Mouse (Mus musculus) lung, adult 18-20 months (tissue): ENCODE measurements around the gene Golgb1.
A peak's percentile ranks its signal among the peaks of the same experiment; 100 is the strongest.

Experiments
- DNase-seq, 2 experiments: peaks; one replicate each; pipeline ENCODE4 v3.0.0; 2022; ENCODE audit warnings: mixed read lengths in 2 of 2

The Golgb1 gene

DNA sequence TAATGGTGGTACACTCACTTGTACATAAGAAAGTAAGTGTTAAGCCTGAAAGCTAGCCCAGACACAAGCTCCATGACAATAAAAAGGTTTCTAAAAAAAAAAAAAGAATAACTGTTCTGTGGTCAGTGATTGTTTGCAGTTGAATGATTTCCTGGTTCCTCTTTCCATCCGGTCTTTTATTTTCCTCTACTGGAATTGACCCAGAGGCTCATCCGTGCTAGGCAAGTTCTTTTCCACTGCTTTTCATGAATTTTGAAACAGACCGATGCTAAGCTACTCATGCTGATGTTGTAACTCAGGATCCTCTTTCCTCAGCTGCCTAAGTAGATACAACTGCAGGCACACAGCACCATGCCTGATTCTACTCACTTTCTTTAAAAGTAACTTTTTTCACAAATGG, 45.5 kb downstream of the Golgb1 start:
- DNase-seq, result no peak

DNA sequence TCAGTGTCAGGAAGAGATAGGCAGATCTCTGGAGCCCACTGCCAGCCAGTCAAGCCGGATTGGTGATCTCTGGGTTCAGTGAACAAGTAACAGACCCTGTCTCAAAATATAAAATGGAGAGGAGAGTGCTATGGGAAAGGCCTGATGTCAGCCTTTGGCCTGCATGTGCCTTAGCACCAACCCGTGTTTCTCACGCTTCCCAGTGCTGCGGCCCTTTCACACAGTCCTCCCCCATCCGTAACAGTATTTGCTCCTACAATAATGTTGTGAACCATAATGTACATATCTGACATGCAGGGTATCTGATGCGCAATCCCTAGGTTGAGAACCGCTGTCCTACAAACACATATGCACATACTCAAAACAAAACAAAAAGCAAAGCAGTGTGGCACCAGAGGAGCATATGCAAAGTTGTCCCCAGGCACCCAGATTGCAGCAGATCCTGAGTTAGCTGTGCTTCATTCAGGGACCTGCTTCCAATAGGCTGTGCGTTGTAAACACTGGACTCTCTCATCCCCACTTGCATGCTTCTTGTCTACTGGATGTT, 46.2 kb downstream of the Golgb1 start:
- DNase-seq, result no peak

DNA sequence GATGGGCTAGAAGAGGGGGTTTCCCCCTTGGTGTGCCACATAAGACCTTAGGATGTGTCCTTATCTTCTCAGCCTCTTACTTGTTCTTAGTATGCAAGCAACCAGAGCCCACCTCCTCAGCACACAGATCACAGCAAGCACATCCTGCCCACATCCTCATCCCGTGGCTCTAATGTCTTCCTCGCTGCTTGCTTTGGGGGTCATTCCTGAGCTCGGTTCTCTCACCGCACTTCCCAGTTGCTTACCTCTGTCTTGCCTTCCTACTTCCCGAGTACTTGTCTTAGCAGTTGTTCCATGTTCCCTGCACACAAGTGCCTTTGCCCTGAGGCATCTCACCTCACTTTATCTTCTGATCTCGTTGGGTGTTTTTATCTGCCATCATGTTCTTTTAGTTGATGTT, 47.0 kb downstream of the Golgb1 start:
- DNase-seq, result no peak

DNA sequence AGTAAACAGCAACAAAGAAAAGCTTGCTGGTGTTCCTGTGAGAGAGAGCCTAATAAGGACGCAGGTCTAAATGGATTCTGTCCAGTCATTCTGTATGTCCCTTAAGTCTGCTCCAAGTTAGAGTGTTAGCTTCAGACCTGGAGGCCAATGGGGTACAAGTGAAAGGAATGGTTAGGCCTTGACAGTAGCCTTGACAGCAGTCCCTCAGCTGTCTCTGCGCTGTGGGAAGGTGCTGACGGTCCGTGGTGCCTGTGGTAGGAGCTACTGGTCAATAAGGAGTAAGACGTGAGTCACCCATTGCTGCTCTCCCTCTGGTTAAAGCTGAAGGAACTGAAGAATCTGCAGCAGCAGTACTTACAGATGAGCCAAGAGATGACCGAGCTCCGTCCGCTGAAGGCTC, 49.4 kb downstream of the Golgb1 start:
- DNase-seq, result no peak

DNA sequence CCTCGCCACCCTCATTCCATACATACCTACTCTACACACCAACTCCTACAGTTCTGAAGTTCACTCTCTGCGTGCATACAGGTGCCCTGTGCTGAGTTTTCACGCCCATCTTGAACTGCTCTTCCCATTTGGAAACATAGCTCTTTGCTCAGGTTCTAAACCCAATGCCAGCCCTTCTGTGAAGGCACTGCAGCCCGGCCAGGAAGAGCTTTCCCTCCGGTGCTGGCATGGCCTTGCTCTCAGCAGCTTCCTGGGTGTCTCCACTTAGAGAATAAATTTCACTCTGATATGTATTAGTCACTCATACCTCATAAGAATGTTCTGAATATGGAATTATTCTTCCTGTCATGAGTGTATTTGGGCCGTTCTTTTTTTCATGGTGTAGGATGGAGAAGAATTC, 50.4 kb downstream of the Golgb1 start:
- no peak for DNase-seq

DNA sequence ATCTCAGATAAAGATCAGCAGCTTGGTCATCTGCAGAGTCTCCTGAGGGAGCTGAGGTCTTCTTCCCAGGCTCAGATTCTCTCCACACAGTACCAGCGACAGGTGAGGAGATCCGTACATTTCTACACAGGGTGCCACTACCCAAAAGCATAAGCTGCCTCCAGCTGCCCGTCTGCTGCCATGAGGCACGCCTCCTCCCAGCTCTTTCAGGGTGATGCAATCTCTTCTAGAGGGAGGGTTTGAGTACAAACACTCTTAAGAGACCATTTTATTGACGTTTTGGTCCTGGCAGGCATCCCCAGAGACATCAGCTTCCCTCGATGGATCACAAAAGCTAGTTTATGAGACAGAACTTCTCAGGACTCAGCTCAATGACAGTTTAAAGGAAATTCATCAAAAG, 50.9 kb downstream of the Golgb1 start:
- peak; percentile 56 to 63 for DNase-seq

DNA sequence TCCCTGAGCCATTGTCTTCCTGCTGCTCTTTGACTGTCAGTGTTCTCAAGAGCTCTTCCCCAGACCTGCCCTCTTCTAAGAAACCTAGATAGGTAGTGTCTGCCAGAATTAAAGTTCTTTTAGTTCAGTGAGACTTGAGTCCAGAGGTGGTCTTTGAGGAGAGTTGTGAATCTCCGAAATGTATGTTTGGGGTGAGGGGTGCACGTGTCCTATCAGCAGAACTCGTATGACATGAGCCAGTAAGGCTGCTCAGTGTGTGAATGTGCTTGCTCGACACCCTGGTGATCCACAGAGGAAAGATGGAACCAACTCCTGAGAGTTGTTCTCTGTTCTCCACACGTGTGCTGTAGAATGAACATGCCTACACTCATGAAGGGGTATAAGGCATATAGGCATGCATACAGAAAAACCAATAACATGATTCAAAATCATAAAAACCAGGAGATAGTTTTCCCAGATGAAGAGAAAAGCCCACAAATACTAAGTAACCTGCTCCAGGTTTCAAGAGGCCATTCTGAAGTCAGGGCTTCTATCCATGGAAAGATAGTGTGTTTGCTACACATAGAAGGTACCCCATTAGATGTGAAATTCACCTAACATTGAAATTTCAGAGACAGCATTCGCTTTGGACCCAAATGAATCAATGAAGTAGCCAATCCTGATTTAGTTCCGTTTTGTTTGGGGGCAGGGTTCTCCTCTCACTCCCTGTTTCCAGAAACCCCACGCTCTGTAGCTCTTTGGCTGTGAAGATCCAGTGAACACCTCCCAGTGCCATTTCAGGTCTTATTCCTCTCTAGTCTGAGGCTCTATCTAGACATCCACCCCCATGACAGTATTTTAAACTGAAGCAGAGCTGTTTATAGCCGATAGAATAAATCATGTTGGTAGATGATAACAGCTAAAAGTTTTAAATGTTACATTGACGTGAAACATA, 51.8 kb downstream of the Golgb1 start:
- no peak for DNase-seq

DNA sequence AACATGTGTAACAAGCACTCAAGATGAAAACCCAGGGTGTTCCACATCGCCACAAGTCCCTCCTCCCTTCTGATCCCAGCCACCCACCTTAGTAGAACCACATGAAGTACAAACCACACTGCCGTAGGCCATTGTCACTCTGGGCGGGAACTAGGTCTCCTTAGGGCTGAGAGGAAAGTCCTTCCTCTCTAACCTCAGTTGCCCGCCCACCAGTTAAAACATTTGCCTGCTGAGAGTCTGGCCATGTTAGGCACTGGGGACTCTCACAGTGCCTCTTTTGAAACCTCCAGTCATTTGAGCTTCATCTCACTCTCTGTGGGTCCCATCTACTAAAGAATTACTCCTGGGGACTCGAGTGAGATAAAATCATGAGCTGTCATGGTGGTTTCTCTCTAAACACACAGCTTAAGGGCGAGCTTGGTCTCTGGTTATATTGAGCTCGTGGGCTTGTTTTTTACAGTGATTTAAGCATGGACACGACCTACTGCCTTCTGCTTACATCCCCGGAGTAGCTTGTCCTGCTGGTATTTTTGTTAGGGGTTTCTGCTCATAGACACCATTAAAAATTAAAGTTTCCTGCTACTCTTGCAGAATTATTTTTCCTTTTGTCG, 52.7 kb downstream of the Golgb1 start:
- no peak for DNase-seq

DNA sequence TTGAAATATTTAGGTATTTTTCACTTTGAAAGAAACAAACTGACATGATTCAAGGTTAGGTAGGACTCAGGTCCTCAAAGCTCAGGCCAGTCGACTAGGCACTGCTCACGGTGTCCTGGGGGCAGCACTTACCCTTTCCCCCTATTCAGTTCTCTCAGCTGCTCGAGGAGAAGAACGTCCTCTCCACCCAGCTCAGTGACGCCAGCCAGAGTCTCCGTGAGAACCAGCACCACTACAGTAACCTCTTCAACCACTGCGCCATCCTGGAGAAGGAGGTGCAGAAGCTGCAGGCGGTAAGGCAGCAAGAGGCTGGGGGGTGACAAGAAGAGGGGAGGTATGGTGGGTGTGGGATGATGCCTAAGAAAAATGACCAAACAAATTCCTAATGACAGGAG, 53.2 kb downstream of the Golgb1 start:
- no peak for DNase-seq

DNA sequence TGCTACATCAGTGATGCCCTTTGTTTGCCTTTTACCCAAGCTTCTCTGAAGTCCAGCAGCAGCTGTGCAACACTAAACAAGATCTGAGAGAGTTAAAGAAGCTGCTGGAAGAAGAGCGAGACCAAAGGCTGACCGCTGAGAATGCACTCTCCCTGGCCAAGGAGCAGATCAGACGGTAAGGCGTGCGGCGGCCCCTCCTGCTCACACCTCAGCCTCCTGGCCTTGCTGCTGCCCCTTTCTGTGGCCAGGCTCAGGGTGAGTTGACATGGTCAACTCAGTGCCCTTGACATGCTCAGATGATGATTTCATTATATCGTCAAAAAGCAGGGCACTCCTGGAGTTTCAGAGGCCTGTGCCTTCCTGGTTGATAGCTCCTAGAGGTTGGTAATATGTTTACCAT, 54.3 kb downstream of the Golgb1 start:
- DNase-seq, result no peak

DNA sequence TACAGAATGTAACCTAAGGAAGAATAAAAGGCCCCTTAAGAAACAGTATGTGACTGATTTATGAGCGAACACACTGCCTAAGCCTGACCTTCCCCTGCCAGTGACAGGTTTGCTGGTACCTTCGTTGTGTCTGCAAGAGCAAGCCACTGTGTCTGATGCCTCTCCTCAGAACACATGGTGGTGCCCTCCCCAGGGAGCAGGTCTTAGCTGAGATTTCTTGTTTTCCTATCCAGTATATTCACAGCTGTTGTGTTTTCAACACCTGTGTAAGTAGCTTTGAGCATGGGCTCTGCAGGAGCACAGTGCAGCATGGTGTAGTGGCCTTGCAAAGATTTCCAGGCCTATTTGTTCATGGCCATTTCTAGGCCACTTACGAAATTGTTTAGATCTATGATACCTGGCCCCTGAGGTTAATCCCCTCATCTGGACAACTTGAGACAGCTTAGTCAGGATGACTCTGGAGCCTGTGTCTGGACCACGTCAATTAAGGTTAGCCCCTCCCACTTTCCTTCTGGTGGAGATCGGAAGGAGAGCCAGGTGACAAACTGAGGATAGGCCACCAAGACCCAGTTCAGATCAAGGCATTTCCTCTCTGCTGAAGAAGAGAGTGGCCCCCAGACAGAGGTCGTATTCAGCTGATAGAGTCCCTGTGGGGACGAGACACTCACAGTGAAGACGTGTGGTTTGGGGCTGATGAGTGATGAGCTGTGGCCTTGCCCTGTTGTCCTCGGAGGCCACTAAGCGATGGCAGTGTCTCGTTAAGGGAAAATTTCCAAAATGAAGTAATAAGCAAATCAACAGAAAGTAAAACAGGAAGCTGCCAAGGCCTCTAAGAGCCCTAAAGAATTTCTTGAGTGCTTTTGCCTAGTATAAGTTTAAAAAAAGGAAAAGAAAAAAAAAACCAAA, 55.5 kb downstream of the Golgb1 start:
- no peak for DNase-seq

DNA sequence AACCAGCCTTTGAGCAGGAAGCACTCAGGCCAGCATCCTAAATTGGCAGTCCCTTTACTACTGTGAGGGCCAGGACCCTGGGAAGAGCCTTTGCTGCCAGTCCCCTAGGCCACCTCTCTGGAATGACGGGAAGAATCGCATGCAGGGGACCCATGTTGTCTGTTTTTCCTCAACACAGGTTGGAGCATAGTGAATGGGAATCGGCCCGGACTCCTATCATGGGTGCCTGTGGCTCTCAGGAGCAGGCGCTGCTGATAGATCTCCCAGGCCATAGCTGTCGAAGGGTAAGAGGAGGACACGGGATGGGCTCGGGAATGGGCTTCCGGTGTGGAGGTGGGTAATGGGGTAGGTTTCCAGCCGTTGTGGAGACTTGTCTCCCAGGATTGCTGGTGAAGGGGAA, 56.4 kb downstream of the Golgb1 start:
- no peak for DNase-seq

DNA sequence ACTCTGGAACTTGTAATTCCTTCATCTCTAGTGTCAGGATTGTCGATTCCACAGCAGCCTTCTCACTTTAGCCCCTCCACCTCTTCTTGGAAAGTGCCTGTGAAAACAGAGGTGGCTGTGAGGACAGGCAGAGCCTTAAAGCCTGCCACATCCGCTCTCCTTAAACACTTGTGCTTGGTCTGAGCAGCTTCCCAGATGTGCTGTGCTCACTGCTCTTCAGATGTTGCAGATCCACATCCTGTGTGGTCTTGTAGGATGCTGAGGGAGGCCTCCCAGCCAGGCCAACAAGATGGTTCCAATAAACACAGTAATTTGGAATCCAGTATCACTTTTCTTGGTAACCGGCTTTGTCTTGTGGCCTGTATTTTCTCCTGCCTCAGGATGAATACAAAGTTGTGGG, 57.0 kb downstream of the Golgb1 start:
- DNase-seq, result no peak

DNA sequence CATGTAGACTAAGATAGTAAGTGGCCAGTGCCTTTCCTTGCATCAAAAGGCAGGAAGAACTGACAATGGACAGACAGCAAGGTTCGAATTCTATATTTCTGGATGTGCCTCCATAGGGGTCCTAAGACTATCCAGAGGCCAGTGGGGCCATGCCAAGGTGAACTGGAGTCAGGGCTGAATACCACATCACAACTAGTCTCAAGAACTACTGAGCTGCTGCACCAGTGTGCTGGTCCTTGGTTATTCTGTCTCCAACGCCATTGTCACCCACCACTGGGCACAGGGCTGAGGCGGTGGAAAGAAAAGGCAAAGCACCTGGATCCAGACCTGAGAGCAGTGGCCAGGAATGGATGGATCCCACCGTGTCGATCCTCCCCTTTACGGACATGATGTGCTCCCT, 57.6 kb downstream of the Golgb1 start:
- no peak for DNase-seq

DNA sequence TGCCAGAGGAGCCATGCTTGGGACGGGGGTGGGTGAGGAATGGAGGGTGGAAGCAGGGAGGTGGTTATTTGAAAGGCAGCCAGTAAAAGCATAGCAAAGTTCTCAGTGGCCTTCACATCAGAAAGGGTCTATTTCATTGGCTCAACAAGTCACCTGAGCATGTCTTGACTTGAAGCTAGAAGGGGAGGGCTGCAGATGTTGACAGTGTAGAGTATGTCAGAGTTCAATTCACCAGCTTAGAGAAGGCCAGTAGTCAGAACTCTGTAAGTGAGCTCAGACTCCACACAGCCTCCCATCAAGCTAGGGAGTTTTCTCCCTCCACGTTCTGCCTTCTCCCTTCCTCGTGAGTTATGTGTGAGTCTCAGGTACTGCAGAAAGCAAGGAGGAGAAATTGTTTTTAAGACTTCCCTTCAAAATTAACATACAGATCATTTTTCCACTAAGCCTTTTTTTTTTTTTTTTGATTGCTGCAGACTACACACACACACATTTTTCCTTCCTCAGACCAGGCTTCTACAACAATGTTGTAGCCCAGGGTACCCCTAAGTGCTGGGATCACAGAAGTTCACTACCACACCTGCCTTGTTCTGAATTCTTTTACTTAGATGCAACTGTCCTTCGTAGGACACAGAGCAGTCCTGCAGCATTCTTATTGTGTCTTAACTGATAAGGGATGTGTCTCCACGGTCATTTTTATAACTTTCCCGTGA, 59.3 kb downstream of the Golgb1 start:
- no peak for DNase-seq

DNA sequence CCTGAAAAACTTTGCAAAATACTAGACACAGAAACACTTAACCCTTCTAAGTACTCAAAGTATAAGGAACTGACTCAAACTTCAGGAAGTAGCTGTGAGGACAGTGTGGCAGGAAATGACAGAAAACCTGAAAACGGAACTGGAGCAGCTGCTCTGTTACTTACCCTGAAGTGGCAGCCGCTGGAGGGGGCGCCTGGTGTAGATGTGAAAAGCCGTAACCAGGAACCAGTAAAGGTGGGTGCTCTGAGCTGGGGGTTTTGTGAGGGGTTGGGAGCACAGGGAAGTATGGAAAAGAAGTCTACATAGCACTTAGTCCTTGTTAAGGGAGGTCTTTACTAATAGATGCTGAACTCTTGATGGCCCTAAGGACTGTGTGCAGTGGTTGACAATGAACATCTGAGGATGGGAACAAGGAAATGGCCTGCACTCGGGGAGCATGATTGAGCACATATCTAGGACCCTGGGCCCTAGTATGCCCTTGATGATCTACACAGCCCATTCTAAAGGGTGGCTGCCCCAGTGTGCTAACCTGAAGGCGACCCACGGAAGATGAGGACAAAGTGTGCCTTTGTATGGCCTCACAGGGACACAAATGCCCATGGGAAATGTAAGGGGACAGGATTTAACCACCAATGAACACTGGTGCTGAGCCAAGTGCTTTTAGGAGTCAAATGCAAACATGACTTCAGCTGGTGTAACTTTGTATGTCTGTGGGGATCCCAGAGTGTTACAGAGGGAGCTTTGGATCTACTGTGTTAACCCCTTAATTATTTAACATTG, 60.1 kb downstream of the Golgb1 start, which contains the start of gene Hcls1:
Hcls1 (plus strand) TSS at position 143 of the 780 bp plus-strand sequence.
- peak; percentile 46 to 48 for DNase-seq

DNA sequence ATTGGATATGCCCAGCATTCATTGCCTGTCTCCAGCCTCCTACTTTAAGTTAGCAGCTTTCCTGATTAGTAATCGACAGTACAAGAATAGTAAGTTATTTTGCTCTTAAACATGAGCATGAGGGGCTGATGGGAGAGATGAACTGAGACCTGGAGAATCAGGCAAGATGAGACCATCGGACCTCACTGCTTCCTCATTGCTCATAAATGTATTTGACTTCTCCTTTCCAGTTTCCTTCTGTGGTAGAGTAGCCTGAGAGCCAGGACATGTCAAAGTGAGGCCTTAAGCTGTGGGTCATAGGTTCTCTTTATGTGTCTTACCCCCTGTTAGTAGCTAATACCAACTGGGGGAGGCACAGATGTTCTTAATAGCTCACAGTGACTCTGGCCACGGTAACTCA, 60.9 kb downstream of the Golgb1 start:
- DNase-seq, result no peak

DNA sequence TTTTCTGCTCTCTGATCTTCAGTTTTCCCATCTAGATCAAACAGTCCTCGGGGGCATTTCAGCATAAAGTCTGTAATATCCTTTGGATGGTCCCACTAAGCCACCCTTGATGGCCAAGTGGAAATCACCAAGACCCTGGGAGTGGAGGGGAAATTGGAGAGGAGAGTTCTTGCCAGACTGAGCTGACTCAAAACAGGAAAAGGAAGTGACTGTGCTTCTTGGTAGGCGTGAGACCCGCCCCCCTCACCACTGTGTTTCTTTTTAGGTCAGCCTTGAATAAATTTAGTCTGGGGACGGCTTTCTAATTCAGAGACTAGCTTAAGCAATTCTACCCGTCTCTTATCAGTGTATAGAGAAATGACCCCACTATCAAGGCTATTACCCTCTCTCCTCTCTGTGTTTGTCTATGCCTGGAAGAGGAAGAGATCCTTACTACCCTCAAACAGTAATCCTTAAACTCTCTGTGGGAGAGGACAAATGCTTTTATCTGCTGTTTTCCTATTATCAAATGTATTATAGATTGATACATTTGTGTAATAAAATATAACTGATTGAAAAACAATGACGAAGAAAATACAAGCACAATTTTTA, 66.3 kb downstream of the Golgb1 start:
- peak in 1 of 2 experiments; percentile 37 for DNase-seq

DNA sequence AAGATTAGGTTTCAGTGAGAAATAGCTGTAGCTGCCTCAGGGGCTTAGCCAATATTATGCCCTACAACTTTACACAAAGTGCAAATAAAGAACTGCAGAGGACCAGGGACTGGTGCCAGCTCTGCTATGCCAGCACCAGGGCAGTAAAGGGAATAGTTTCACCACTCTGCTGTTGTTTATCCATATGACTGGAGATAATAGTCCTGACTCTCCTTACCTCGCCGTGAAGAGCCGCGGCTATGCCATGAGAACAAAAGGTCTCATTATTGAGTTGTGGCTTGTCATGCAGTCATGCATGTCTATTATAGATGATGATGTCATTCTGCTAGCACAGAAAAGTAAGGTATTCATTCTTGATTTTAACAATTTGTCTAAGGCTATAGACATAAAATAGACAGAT, 67.0 kb downstream of the Golgb1 start:
- DNase-seq, result no peak

DNA sequence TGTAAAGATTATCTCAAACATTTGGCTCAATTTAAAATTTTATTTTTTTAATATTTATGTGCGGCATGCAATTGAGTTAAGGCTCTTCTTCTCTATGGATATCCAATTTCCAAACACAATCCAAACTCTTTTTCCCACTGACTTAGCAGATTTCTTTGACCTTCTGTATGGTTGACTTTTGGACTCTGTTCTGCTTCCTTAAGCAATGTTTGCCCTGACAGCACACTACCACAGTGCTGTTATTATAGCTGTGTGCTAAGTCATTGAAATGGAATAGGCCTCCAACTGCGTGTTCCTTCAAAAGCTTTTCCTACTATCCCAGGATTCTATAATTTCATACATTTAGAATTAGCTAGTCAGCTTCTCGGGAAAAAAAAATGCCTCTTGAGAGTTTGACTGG, 68.7 kb downstream of the Golgb1 start:
- no peak for DNase-seq

DNA sequence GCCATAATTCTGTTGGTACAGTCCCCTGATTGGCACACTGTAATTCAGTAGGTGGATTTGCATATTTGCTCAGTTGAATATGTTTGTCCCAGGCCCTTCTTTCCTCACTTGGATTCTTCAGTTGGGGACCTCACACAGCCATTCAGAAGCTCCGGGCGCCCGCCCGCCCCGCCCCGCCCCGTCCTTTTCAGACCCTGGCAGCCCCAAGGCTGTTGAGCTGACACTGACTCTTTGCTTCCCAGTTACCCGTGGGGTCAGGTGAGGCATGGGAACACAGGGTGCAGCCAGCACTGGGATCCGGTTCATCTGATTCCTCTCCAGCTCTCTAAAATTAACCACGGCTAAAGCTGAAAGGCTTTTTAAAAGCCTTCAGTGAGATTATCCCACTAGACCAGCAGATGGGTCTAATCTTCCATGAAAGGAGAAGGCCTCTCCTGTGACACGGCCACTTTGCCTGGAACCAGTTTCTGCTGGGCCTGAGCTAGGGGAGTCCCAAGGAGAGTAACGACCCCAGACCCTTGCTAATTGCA, 70.0 kb downstream of the Golgb1 start:
- no peak for DNase-seq
